Mouse (Mus musculus) hindbrain, embryonic 11.5 days (tissue): ENCODE data around the gene Ankrd44. TPM values are rescaled to one million over a fixed set of nuclear protein-coding genes. Genes with fewer than 3 reads are reported as not detected.

Experiments
- ATAC-seq: fragments of 200-750 bp; cut with Nextera tagmentation; 2 replicates; pipeline ENCODE4 v1.8.0; 2017; ENCODE audit warnings: mild to moderate bottlenecking, moderate TSS enrichment, moderate library complexity; ENCODE audit not compliant: low FRiP score
- DNase-seq: peaks from one replicate; pipeline ENCODE4 v3.0.0-alpha.2; 2015; ENCODE audit warnings: low spot score
- H3K27ac ChIP-seq: fragments of 300-500 bp; sonication (generic); 2 replicates; pipeline ENCODE4 v1.5.1; 2014; ENCODE audit warnings: mild to moderate bottlenecking, low read depth, low read length
- H3K27me3 ChIP-seq: fragments of 300-500 bp; sonication (generic); 2 replicates; pipeline ENCODE4 v1.6.1; 2014; ENCODE audit warnings: mild to moderate bottlenecking, low read length, moderate library complexity, mixed read lengths; ENCODE audit not compliant: control insufficient read depth, insufficient read depth
- H3K36me3 ChIP-seq: fragments of 300-500 bp; sonication (generic); 2 replicates; pipeline ENCODE4 v1.6.1; 2014; ENCODE audit warnings: mild to moderate bottlenecking, low read length, moderate library complexity, mixed read lengths; ENCODE audit not compliant: control insufficient read depth, insufficient read depth
- H3K4me1 ChIP-seq: fragments of 300-500 bp; sonication (generic); replicated peaks from 2 replicates; pipeline ENCODE4 v1.6.1; 2014; ENCODE audit warnings: low read length, mixed read lengths; ENCODE audit not compliant: control insufficient read depth, insufficient read depth
- H3K4me2 ChIP-seq: fragments of 300-500 bp; sonication (generic); replicated peaks from 2 replicates; pipeline ENCODE4 v1.6.1; 2014; ENCODE audit warnings: mild to moderate bottlenecking, low read depth, low read length
- H3K4me3 ChIP-seq: fragments of 300-500 bp; sonication (generic); 2 replicates; pipeline ENCODE4 v1.5.1; 2014; ENCODE audit warnings: low read depth, low read length
- H3K9ac ChIP-seq: fragments of 300-500 bp; sonication (generic); 2 replicates; pipeline ENCODE4 v1.6.1; 2014; ENCODE audit warnings: low read depth, low read length
- H3K9me3 ChIP-seq: fragments of 300-500 bp; sonication (generic); 2 replicates; pipeline ENCODE4 v1.6.1; 2016; ENCODE audit warnings: low read length; ENCODE audit not compliant: control insufficient read depth
- WGBS: fragments of 180-500 bp; shearing (Covaris S2); extraction: QIAGEN DNeasy Blood & Tissue Kit; methylation state at CpG from one replicate; pipeline ENCODE4 v1.1.7; 2014; 5-methylcytosine and 5-hydroxymethylcytosine counted together
- polyA plus RNA-seq: library from polyadenylated mRNA; unstranded; fragments of >200 nt; fragmentation: Nextera tagmentation; extraction: Ambion mirVana; gene quantifications from 2 replicates; pipeline ENCODE4 v1.2.1, GENCODE M21; 2014

Ankrd44 gene
- polyA plus RNA-seq, 1 experiment from 2014 or later, result 19.4 TPM

DNA sequence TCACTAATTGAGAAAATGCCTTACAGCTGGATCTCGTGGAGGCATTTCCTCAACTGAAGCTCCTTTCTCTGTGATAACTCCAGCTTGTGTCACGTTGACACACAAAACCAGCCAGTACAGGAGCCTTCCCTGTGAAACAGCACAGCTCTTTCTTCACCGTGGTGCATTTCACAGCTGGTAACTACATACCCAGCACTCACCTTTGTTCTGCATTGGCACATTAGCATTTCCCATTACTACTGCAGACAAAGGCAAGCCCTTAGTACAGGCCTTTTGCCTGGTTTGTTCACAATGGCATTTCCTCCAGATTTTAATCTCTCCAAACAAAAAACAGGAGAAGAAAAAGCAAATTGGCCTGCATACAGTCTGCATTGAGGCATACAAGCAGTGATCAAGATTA, 134.8 kb downstream of the Ankrd44 start:
- no peak for ATAC-seq
- no peak overlapping the region for H3K9ac ChIP-seq
- WGBS, result 34% methylated on average over 3 of the region's 3 CpGs
- H3K27ac ChIP-seq, result no peak overlapping the region
- no peaks in the 10 kb centered on the region for H3K36me3 ChIP-seq
- H3K9me3 ChIP-seq, result no peaks in the 10 kb centered on the region
- no peaks in the 10 kb centered on the region for H3K27me3 ChIP-seq
- H3K4me1 ChIP-seq, result no peaks in the 10 kb centered on the region
- no peak overlapping the region for H3K4me3 ChIP-seq
- H3K4me2 ChIP-seq, result no peak overlapping the region
- no peak for DNase-seq

- ATAC-seq (no peak), DNase-seq (no peak)
- Histone ChIP-seq H3K27me3 (no peaks in the 10 kb centered on the region), H3K4me2 (no peak overlapping the region), H3K27ac (no peak overlapping the region), H3K4me1 (no peaks in the 10 kb centered on the region), H3K9me3 (no peaks in the 10 kb centered on the region), H3K4me3 (no peak overlapping the region), H3K9ac (no peak overlapping the region), H3K36me3 (no peaks in the 10 kb centered on the region)
- 82% methylated on average over 7 of the region's 7 CpGs for WGBS
These were observed 136.7 kb downstream of the Ankrd44 start for GRCm38 (mm10) chr1:54789327-54789960.

- Histone ChIP-seq H3K4me2 (no peak overlapping the region), H3K4me3 (no peak overlapping the region), H3K9ac (no peak overlapping the region), H3K9me3 (no peaks in the 10 kb centered on the region), H3K4me1 (no peaks in the 10 kb centered on the region), H3K27ac (no peak overlapping the region), H3K36me3 (no peaks in the 10 kb centered on the region), H3K27me3 (no peaks in the 10 kb centered on the region)
- 75% methylated on average over 4 of the region's 4 CpGs for WGBS
- no peak for ATAC-seq
- no peak for DNase-seq
These were observed 137.8 kb downstream of the Ankrd44 start for GRCm38 (mm10) chr1:54788337-54788736.

DNA sequence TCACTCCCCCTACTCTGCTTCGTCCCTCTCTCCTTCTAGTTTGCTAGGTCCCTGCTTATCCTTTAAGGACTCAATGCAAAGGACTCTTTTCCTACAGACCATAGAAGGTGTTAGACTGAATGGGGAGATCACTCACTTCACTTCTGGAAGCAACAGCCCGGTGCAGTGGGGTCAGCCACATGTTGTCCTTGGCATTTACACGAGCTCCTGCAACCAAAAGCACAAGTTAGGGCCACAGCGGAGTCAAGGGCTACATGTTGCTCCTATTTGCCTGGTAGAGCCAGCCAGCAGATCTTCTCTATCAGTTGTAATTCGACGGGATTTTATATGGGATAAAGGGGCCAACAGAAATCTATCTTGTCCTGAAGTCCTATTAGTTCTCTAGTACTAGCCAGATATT, 148.0 kb downstream of the Ankrd44 start:
- DNase-seq, result no peak
- 93% methylated on average over 6 of the region's 6 CpGs for WGBS
- ATAC-seq, result no peak

DNA sequence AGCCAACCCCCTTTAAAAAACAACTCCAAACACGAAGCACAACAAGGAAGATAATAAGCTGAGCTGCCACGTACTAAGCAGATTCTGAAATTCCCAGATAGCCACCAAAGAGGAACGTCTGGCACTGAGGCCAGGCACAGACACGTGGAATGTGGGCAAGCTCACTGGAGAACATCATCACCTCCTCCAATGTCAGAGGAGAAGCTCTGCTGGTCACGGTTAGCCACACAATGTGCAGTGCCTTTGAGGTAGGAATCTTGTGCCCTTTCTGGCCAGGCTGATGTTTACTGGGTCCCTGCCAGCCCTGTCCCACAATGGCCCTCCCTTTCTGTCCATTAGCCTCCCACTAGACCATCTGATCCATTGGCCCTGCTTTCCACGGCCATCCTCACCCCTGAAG, 149.1 kb downstream of the Ankrd44 start:
- ATAC-seq (no peak), DNase-seq (no peak)
- Histone ChIP-seq H3K4me3 (no peak overlapping the region), H3K9me3 (no peaks in the 10 kb centered on the region), H3K9ac (no peak overlapping the region), H3K36me3 (no peaks in the 10 kb centered on the region), H3K4me2 (no peak overlapping the region), H3K27ac (no peak overlapping the region), H3K4me1 (no peaks in the 10 kb centered on the region), H3K27me3 (no peaks in the 10 kb centered on the region)
- 89% methylated on average over 6 of the region's 6 CpGs for WGBS

More for the DNA sequence above, 148.0 kb downstream of the Ankrd44 start:
- Histone ChIP-seq H3K27ac (no peak overlapping the region), H3K27me3 (no peaks in the 10 kb centered on the region), H3K4me3 (no peak overlapping the region), H3K4me1 (no peaks in the 10 kb centered on the region), H3K9me3 (no peaks in the 10 kb centered on the region), H3K4me2 (no peak overlapping the region), H3K36me3 (no peaks in the 10 kb centered on the region), H3K9ac (no peak overlapping the region)

GRCm38 (mm10) chr1:54776116-54776515, 150.1 kb downstream of the Ankrd44 start:
- Histone ChIP-seq H3K9me3 (peaks cover 2% of the 10 kb centered on the region; the same call in 1 of the 2 replicates), H3K36me3 (no peaks in the 10 kb centered on the region), H3K9ac (no peak overlapping the region), H3K4me2 (no peak overlapping the region), H3K27ac (no peak overlapping the region), H3K4me3 (no peak overlapping the region), H3K4me1 (no peaks in the 10 kb centered on the region), H3K27me3 (no peaks in the 10 kb centered on the region)
- DNase-seq (no peak), ATAC-seq (no peak)
- WGBS, result 45% methylated on average over 8 of the region's 8 CpGs

DNA sequence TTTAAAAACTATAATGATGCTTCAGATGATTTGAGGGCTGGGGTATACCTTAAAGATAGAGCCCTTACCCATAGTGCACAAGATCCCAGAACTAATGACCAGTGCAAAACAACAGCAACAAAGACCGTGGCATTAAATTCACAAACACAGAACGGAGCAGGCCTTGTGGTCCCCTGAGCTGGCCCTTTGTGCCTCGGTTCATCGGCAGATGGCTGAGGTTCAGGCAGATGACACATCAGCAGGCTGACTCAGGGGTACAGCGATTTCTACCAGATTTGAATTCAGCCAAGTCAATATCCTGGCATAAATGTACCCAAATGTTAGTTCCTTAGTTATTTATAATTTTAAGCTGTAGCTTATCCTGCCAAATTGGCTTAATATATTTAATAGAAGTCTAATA, 153.3 kb downstream of the Ankrd44 start:
- H3K27ac ChIP-seq, result no peak overlapping the region
- H3K36me3 ChIP-seq, result no peaks in the 10 kb centered on the region
- H3K4me1 ChIP-seq, result no peaks in the 10 kb centered on the region
- no peak overlapping the region for H3K4me2 ChIP-seq
- H3K4me3 ChIP-seq, result no peak overlapping the region
- peaks cover 2% of the 10 kb centered on the region; the same call in 1 of the 2 replicates for H3K9me3 ChIP-seq
- no peak overlapping the region for H3K9ac ChIP-seq
- 0 out of 2 replicates have a peak, but pooled peaks have one; percentile 25 for ATAC-seq
- 56% methylated on average over 5 of the region's 5 CpGs for WGBS
- peak; percentile 16 for DNase-seq
- no peaks in the 10 kb centered on the region for H3K27me3 ChIP-seq

DNA sequence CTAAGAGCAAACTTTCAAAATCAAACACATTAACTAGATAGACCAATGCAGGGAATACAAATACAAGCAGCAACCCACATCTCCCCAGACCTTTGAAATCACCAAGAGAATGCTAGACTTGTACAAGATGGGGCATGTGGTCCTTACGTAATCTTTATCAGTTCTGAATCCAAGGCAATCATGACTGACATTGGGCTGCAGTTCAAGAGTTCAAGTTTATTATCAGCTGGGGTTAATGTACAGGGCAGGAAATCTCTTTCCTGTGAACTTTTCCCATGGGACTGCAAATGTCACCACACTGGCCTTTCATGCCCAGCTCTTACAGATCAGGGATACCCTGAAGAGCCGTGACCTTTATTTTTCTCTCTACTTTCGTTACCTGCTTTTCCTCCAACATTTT, 154.7 kb downstream of the Ankrd44 start:
- Histone ChIP-seq H3K4me2 (no peak overlapping the region), H3K36me3 (no peaks in the 10 kb centered on the region), H3K9me3 (peaks cover 2% of the 10 kb centered on the region; the same call in 1 of the 2 replicates), H3K27me3 (no peaks in the 10 kb centered on the region), H3K27ac (no peak overlapping the region), H3K4me1 (no peaks in the 10 kb centered on the region), H3K4me3 (no peak overlapping the region), H3K9ac (no peak overlapping the region)
- 91% methylated on average over 3 of the region's 3 CpGs for WGBS
- ATAC-seq (no peak), DNase-seq (no peak)

DNA sequence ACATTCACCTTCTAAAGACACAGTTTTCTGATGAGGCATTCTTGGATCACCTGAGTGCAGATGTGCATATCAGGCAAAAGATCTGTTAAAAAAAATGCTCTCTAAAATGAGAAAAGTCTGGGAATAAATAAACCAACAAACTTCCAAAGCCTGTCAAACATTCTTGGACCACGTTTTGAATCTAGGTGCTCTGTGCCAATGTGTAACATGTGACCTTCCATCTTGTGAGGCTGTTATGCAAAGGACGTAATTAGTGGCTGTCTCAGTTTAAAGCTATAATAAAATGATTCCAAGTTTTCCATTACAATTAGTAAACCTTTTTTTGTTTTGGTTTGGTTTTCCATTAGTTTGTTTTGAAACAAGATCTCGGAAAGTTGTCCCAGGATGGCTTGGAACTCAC, 159.0 kb downstream of the Ankrd44 start:
- ATAC-seq (no peak), DNase-seq (no peak)
- 88% methylated on average over 3 of the region's 3 CpGs for WGBS

More for the DNA sequence above, 159.0 kb downstream of the Ankrd44 start:
- no peaks in the 10 kb centered on the region for H3K36me3 ChIP-seq
- no peak overlapping the region for H3K27ac ChIP-seq
- H3K4me2 ChIP-seq, result no peak overlapping the region
- H3K9me3 ChIP-seq, result peaks cover 2% of the 10 kb centered on the region; the same call in 1 of the 2 replicates
- H3K9ac ChIP-seq, result no peak overlapping the region
- no peaks in the 10 kb centered on the region for H3K27me3 ChIP-seq
- H3K4me1 ChIP-seq, result no peaks in the 10 kb centered on the region
- H3K4me3 ChIP-seq, result no peak overlapping the region
